Mouse (Mus musculus) cerebellum, adult 2 months (tissue): ENCODE results near the gene Epb41.

Experiments
- CTCF ChIP-seq: fragments of 200-500 bp; IDR thresholded peaks from 2 replicates; pipeline ENCODE4 v1.5.1; 2011; ENCODE audit warnings: low read depth, mild to moderate bottlenecking, control low read depth, low read length, moderate library complexity, borderline replicate concordance; ENCODE audit not compliant: insufficient read depth
- POLR2A ChIP-seq: fragments of 200-500 bp; IDR thresholded peaks from 2 replicates; pipeline ENCODE4 v1.6.1; 2011; ENCODE audit warnings: low read length, control low read depth, borderline replicate concordance; ENCODE audit not compliant: insufficient read depth

DNA sequence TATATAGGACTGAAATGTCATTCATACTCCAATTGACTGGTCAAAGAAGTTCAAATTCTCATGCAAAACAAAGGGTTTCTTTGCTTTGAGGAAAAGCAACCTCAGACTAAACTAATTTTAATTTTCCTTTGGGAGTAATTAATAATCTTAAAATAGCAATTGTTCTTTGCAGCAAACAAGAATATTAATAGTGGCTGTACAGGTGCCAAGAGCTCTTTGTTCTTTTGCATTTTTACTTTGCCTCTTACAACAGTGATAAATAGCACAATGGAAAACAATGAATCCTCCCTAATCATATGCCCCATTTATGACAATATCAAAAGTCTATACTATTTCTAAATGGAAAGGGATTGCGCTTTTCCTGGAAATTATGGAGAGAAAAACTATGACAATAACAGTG is 47.3 kb downstream of the Epb41 start:
- TF ChIP-seq POLR2A (no peak), CTCF (no peak)
